Mouse (Mus musculus): ENCODE results near the gene Nod1.

Gene Nod1

GRCm38 (mm10) chr6:54972111-54972928 lies at the start of gene Nod1:
TSS of gene Nod1 (minus strand) at chr6:54972612.
- peak; percentile 82 for DNase-seq

- DNase-seq: no peak
These were observed 49.4 kb upstream of the Nod1 start for GRCm38 (mm10) chr6:55021806-55022205.

DNA sequence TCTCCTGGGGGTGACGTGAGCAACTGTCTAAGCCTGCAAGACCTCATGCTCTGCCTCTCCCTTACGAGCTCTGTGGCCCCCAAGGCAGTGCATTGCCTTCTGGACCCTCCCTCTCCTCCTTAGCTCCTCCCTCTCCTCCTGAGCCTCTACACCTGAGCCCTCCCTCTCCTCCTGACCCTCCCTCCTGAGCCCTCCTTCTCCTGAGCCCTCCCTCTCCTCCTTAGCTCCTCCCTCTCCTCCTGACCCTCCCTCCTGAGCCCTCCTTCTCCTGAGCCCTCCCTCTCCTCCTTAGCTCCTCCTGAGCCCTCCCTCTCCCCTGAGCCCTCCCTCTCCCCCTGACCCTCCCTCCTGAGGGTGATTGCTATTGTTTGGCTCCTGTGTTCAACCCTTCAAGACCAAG lies 46.0 kb upstream of the Nod1 start:
- no peak for DNase-seq

DNA sequence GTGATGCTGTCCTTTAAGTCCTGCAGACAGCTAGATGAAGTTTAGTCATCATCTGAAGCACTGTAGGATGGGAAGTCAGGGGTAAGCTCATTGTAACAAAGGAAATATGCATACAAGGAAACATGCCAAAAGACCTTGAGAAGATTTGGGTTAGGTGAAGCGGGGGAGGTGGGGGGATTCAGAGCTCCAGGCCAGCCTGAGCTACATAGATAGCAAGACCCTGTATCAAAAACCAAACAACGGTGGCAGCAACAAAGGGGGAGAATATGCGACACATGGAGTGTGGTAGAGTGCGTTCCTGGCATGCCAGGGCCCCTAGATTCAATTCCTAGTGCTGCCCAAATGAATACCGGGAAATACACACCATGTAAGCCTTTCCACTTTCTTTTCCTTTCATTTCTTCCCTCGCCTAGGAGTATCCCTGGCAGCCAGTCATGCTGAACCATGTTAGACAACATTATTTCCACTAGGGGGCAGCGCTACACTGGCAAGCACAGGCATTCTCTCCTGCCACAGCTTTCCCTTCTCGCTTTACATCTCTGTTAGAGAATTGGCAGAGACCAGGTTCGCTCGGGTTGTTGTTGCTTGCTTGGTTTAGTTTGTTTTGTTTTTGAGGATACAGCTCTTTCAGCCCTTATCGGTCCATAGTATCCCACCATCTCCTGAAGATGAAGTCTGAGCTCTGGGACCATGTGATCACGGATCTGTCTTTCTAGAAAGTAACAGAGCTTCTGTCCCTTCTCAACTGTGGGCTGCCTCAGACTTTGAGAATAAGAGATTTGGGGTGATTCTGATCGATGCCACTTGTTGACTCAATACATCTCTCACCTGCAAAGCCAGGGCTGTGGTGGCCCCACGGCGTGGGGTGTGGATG lies 44.5 kb upstream of the Nod1 start:
- DNase-seq: peak; percentile 86

DNA sequence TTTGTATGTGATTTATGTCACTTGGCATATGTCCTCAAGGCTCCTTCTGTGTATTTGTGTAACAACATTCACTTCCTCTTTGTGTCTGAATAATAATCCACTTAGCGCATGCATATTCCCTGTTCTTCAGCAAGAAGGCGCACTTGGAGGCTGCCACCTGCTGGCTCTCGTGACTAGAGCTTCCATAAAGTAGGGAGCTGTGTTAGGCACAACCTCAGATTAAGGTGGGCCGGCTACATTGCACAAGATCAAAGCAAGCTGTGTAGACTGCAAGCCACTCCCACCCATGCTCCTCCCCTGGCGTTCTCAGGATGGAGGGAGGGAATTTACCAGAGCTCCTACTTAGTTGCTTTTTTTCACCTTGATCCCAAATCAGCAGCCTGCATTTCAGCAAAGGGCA lies 43.8 kb upstream of the Nod1 start:
- peak; percentile 65 for DNase-seq

DNA sequence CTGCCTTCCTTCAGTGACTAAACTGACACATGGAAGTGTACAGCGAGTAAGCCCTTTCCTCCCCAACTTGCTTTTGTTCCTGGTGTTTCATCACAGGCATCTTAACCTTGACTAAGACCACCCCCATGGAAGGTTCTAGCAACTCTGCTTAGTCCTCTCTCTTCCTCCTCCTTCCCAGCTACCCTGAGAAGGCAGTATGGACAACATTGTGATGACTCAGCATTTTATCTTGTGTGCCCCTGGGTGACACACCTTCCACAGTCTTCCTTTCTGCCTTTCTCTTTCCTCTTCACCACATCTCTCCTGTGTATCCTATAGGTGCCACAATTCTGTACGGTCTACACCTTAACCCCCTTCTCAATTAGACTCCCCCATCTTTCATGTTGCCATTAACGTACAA lies 41.8 kb upstream of the Nod1 start:
- DNase-seq: no peak

DNA sequence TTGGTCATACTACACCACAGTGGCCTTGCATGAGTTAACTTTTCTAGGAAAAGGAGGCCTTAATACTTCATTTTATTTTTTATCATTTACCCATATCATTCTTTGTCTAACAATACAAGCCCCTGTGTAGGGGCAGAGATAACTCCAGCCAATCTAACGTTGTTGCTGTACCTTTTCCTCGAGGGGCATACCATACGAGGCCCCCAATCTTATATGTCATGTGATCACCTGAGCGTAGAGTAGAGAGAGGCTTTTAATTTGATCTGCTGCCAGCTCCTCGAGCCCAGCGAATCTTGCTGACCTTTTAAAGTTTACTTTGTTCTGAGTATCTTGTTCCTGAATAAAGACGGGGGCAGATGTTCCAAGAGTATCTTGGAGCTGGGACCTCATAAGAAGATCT lies 40.1 kb upstream of the Nod1 start:
- DNase-seq: no peak

DNA sequence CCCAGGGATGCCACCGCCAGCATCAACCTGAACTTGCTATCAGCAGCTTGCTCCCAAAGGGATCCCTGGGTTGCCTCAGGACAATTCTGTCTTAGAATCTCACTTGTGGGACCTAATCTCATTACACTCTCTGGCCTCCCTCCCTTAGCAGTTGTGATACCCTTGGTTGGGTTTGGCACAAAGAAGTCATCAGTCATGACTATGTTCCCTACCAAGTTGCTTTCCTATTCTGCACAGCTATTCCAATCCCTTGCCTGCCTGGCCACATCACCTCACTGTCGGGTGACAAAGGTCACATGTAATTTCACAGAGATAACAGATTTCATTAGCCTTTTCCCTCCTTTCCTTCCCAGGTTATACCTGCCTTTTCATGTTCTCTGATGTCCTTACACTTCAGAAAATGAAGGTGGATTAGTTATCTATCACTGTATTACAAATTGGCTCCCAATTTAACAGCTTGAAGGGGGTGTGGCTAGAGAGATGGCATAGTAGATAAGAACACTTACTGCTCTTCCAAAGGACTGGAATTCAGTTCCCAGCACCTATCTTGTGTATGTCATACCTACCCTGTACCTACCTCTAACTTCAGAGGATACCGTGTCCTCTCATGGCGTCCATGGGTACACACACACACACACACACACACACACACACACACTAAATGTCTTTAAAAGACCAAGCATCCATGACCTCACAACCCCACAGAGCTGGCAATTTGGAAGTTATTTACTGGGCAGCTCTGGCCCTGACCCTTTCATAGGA lies 38.1 kb upstream of the Nod1 start:
- DNase-seq: no peak

DNA sequence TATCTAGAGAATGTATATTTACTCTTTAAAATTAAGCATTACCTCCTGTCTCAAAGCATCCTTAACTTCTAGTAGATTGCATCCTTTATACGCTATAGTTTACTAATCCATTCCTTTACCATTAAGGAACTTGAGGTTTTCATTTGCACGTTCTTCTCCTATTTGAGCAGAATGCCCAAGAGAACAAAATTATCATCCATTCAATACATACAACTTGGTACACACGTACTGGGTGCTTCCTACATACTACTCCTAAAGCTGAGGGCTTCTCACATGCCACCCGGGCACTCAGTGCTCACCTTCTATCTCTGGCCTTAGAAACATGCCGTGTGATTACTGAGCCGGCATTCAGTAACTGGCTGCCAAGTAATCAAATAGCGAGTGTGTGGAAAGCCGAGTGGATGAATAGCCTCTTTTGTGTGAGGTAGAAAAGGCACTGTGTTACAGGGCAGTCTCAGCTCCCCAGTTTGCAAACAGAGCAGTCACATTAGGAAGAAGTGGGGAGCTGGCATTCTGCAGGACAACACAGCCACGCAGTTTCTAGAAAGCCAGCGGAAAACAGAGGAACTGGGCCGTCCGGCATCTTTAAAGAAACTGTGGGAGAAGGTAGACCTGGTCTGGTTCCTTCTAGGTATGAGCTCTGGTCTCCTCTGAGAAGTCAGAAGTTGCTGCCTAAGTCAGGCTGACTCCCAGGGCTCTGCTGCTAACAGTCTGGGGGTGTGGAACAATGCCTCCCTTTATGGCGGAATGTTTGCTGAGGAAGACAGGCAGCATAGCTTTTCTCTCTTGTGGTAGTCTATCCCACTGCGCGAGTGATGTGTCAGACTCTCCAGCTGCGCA lies 37.2 kb upstream of the Nod1 start:
- peak; percentile 53 for DNase-seq

DNA sequence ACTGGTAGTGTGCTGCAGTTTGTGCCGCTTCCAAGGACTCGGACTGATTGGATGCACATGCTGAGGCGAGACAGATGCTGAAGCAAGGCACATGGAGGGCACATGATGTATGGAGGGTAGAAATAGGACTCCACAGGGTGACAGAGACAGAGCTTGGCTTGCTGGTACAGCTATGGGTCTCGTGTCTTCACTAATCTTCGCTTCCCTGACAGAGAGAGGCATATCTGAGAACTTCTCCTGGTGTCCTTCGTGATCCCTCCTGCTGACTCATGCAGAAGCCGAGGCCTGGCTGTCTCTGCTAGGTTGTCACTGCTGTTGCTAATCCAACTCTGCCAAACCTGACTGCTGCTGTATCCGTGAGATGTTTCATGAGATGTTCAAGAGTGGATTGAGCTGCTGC lies 36.0 kb upstream of the Nod1 start:
- DNase-seq: no peak

DNA sequence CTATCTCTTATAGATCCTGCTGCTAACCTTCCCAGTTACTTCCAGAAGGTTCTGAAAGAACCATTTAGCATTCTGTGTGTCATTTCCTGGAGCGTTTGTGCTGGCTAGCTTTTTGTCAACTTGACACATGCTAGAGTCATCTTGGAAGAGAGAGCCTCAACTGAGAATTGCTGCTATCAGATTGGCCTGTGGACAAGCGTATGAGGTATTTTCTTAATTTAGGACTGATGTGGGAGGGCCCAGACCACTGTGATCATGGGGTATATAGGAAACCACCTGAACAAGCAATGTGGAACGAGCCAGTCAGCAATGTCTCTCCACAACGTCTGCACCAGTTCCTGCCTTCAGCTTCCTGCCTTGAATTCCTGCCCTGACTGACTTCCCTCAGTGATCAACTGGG lies 31.1 kb upstream of the Nod1 start:
- no peak for DNase-seq

- no peak for DNase-seq
These were observed 30.0 kb upstream of the Nod1 start for GRCm38 (mm10) chr6:55002438-55002837.

GRCm38 (mm10) chr6:55001320-55001719 lies 28.9 kb upstream of the Nod1 start:
- no peak for DNase-seq

DNA sequence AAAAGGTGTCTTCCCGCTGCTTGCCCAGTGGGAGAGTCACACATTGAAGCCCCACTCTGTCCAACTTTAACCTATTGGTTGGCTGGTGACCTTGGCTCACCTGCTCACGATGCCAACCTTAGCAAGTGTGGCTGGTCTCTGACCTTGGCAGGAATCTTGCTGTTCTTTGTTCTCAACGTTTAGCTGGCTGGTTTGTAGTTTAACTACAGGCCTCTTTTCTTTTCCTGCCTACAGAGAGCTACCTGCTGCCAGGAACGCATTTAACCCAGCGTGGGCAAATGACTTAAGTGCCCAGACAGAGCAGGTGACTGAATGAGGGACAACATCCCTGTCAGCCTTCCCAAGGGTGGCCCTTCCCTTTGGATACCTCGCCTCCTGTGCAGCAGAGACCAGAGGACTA lies 25.3 kb upstream of the Nod1 start:
- no peak for DNase-seq

DNA sequence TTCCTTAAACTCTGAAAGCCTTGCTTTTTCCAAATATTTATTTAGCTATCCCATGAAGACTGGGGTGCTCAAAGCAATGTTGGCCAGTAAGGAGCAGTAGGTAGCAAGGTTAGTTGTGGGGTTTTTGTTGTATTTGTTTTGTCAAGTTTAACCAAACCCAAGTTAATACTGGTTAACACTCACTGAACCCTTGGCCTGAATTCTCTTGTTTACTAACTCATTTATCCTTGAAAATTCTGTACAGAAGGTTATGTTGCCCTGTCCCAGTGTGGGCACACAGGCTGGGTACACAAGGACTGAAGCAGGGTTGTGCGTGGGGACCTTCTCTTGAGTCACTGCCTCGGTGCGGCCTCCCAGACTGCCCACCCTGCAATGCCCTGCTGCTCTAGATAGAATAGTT lies 23.9 kb upstream of the Nod1 start:
- DNase-seq: no peak

GRCm38 (mm10) chr6:54992734-54993260 lies 20.4 kb upstream of the Nod1 start, which contains the start of gene Ggct:
TSS of gene Ggct (minus strand) at chr6:54992950.
- peak; percentile 98 for DNase-seq

DNA sequence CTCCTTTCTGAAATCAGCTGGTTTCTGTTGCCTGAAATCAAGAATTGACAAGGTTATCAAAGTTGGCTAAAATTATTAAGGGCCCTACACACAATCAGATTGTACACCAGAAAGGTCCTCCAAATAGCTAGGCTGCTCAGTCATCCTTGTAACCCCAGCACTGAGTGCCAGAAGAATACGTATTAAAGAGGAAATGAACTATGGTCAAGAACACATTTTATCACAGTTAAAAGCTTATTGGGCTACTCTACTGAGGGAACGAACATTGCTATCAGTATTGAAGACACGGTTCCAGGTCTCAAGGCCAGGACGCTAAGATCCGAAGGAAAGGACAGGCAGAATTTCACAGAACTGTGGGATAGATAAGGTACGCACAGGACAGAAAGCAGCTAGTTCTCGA lies 19.7 kb upstream of the Nod1 start:
- no peak for DNase-seq

DNA sequence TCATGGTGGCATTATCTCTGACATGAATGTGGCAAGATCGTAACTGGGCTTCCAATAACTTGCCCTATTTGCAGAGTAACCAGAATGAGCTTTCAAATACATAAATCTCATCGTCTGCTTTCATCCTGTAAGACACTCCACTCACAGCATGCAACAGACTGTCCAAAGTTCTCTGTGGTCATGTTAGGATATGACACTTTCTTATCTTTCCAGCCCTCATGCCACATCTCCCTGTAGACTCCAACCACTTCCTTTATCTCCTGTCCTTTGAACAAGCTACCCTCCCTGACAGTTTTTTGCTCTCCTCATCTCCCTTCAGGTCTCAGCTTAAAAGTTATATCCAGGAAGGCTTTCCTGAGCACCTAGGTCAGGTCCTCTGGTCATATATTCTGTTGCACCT lies 18.8 kb upstream of the Nod1 start:
- no peak for DNase-seq

- DNase-seq: no peak
These were observed 15.7 kb upstream of the Nod1 start for GRCm38 (mm10) chr6:54988141-54988540.

GRCm38 (mm10) chr6:54984096-54984495 lies 11.7 kb upstream of the Nod1 start:
- DNase-seq: no peak

- no peak for DNase-seq
These were observed 11.2 kb upstream of the Nod1 start for GRCm38 (mm10) chr6:54983526-54984050.

DNA sequence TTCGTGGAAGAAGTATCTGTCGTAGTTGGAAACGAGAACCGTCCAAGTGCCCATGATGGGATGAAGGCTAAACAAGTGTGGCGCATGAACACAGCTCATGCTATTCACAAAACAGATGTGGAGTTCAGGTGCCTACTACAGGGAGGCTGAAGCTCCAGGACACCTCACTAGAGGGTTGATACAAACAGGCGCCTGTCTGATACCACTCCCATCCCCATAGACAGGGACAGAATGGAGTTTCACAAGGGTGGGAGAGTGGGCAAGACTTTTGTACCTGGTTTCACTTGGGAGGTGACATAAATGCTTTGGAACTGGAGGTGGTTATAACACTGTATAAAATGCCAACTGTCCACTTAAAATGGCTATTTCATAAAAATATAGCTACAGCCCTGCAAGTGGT lies 7.0 kb upstream of the Nod1 start:
- DNase-seq: no peak
